Mouse (Mus musculus) cerebral cortex, adult 2 months (tissue): ENCODE data around the gene Cyp2d11.

Experiments
- WGBS: fragments of 180-500 bp; shearing (Covaris S2); methylation state at CpG from one replicate; pipeline ENCODE4 v1.1.7; 2018; 5-methylcytosine and 5-hydroxymethylcytosine counted together

Cyp2d11 gene

DNA sequence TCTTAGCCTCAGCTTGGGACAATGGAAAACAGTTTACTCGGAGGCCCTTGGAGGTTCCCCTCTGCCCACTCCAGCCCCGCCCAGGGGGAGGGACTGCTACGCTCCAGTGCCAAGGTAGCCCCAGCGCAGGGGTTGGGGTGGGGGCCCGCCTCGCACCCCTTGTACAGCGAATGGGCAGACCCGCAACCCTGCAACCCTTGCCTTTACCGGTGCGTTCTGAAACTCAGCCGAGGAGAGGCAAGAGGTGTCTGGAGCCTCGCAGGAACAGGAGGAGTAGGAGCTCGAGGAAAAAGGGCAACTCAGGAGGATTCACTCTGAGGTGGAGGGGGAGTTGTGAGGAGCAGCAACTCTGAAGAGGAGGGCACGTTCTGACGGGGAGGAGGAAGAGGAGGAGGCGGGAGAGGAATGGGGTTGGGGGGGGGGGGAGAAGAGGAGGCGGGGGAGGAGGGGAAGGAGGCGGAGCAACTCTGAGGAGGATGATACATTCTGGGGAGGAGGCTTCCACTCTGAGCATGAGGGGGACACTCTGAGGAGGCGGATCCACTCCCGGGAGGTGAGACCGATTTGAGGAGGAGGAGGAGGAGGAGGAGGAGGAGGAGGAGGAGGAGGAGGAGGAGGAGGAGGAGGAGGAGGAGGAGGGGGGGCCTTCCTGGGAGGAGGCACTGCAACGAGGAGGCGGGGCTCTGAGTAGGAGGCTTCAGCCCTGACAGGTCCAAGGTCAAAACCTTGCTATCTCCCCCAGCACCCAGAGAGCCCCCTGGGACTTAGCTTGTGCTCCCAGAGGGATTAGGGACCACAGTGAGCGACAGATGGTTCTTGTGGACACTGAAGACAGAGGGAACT lies 13.7 kb downstream of the Cyp2d11 start, which contains the start of gene Cyp2d22:
TSS of gene Cyp2d22 (minus strand) at position 390 of the 843 bp plus-strand sequence.
- WGBS, result 11% methylated on average over 19 of the region's 24 CpGs

DNA sequence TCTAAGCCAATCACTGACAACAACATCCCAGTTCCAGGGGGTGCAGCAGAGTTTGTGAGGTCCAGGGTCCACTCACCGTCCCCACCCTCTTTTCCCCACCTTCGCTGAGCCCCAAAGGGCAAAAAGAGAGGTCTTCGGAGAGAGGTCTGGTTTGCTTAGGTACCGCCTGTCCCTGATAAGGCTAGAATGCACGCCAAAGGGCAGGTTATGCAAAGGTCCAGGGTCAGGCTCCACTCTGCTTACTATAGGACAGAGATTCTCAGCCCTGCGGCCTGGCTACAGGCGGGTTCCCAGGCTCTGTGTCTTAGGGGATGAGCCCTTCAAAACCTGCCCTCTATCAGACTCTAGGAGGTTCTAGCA lies 14.3 kb downstream of the Cyp2d11 start:
- 66% methylated on average over 7 of the region's 7 CpGs for WGBS

DNA sequence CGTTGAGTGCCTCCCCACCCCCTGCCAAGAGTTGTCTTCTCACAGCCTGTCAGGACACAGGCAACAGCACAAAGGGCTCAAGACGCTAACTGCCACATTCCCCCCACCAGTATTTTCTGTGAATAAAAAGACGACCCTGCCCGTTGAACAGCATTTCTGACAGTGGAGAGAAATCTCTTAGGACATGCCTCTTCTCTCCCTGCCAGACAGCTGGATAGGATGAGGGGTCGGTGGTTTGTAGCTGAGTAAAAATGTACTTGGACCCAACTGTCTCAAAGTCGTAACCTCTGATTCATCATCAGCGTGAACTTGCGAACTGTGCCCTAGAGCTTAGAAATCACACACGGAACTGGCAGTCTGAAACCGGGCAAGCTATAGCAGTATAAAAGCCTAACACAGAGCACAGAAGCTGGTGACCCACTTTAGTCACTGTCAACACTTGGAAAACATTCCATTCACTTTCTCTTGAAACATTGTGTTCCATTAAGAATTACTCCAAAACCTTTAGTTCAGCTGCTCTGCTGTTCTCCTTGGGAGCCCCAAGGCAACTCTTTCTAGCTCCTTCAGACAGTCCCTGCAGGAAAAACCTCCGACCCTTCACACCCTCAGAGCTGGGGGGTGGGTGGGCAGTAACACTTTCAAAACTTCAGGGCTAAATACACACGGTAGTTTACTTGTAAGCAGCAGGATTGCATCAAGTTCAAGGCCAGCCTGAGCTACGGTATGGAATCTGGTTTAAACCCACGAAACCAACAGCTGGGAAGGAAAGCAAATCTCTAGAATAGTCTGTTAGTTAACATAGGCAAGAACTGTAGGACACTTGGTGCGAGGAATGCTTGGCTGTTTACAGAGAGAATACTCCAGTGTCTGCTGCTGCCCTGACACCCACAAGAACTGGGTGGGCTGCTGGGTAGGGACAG lies 15.3 kb downstream of the Cyp2d11 start:
- WGBS, result 56% methylated on average over 15 of the region's 15 CpGs

DNA sequence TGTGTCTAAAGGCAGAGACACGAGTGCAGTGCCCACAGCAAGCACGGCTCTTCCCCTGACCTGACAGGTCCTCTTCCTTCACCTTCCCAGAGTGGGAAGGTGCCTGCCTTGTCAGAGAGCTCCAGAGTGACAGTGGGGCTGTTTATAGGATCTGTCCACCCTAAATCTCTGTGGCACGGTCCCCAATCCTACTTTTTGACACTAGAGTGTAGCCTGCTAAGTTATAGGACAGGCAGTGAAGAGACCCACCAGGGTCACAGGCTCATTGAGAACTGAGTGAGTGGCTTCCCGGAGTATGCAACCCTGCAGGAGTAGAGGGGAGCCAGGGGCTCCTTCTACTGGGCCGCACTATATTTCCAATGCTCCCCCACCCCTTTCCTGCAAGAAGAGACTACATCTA lies 16.1 kb downstream of the Cyp2d11 start:
- 86% methylated on average over 5 of the region's 5 CpGs for WGBS

DNA sequence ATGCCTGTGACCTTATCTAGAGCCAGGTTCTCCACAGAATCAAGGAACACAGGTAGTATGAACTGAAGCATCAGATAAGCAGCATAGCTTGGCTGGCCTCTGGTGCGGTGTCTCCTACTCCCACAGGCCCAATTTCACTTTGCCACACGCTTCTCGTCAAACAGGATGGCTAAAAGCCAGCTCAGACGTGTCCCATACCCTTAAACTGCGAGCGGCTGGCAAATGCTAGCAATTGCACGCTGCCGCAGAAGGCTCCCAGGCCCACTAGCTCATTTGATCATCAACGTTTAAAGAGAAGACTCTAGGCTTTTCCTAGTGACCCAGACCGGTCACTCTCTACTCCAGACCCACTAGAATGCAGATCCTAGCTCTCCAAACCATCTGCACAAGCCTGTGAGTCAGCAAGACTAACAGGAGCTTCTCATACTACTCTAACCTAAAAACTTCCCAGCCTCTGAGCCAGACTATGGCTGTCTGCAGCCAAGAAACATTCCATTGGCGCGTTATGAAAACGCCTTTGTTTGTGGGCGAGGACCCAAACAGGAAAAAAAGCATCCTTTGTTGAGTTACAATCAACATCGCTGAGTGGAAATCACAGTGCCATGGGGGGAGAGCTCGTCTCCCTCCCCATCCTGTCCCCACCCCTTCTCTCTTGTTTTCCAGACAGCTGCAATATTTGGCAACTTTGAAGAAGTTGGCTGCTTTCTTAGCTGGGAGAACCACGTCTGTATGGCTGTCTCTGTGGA lies 17.3 kb downstream of the Cyp2d11 start:
- WGBS, result 43% methylated on average over 17 of the region's 17 CpGs

DNA sequence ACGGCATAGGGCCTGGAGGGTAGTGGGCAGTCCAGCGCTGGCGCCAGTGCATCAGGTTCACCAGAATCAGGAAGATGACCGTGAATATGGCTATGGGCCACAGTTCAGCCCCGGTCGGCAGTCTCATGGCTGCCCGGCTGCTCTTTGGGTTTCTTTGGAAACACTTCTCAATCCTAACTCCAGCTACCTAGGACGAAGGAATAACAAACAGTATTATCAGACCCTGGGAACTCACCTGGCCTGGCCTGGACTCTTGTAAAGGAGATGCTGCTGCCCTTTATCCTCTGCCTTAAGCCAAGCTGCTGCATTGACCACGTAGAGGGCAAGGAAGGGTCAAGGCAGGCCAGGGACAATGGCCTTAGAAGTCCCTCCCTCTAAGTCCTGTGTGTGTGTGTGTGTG lies 18.0 kb downstream of the Cyp2d11 start:
- WGBS, result 87% methylated on average over 9 of the region's 9 CpGs

DNA sequence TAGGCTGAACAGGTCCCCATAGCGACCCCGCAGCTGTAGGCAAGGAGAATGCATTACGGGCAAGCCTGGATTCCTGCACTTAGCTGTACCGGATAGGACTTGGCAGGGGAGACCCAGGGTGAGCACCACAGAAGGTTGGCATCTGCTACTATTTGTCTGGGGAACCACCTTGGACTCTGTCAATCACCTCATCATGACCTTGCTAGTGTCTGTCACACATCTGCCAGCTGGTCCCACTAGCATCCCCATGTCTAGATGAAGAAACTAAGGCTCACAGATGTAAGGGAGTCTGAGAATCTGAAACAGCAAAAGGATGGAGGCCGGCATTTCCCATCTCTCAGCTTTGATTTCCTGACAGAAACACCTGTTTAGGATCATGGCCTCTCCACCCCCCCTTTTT lies 19.4 kb downstream of the Cyp2d11 start:
- WGBS, result 89% methylated on average over 5 of the region's 5 CpGs

DNA sequence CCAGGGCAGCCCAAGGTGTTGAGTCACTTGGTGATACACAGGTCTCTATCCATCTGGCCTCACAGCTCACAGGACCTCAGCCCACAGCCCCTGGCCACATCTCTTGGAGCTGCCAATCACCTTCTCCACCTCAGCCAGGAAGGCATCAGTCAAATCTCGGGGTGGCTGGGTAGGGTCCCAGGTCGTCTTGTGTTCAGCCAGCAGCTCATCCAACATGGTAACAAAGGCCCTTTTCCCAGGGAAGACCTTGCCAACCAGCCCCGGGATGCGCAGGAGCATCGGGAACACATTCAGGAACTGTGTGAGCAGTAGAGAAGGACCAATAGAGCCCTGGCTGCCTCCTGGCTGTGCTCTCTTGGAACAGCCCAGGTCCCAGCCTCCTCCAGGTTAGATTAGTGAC lies 20.8 kb downstream of the Cyp2d11 start:
- WGBS, result 87% methylated on average over 5 of the region's 5 CpGs

DNA sequence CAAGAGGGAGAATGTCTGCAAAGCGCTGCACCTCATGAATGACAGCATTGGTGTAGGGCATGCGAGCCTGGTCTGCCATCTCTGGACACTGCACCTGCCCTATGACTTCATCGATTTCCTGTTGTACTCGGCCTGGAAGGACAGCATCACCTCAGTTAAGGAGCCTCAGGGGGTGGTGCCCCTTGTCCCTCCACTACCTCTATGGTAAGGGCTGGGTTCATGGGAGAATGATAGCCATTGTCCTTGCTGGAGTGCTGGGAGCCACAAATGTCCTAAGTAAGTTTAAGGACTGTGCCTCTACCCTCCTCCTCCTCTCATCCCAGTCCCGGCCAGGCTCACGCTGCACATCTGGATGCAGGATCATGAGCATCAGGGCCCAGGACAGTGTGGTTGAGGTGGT lies 21.4 kb downstream of the Cyp2d11 start:
- WGBS, result 93% methylated on average over 6 of the region's 6 CpGs

DNA sequence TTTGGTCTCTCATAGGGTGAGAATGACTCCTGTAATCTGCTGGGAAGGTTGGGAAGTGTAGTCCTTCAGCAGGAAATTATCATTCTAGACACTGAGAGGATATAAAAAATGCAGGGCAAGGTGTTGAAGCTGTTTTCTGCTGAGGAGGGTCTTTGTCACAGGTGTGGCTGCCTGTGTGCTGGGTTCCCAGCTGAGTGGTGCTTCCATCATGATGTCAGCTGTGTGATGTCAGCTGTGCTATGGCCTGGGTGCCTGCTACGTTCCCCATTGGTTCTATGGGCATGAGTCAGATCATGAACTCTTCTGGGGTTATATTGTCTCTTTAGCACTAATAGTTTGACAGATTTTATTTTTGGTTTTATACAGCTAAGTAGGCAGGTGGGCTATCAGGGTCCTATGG lies 25.0 kb downstream of the Cyp2d11 start:
- 91% methylated on average over 1 of the region's 1 CpGs for WGBS

DNA sequence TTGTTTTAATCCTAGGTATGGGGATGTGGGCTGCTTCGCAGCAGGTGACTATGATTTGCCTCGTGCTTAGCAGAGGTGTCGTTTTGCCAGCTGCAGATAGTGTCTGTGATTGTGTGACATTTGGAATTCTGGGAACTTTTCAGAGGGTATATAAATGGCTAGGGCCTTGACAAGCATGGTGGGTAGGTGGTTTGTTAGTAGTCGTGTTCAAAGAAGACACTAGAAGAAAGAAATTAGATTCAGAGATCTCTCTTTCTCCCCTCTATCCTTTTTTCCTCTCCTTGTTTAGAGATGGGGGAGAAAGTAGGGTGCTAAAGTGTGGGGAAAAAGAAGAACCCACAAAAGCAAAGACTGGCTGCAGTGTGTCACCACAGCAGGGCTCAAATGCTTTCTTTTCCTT lies 25.7 kb downstream of the Cyp2d11 start:
- 85% methylated on average over 4 of the region's 4 CpGs for WGBS

DNA sequence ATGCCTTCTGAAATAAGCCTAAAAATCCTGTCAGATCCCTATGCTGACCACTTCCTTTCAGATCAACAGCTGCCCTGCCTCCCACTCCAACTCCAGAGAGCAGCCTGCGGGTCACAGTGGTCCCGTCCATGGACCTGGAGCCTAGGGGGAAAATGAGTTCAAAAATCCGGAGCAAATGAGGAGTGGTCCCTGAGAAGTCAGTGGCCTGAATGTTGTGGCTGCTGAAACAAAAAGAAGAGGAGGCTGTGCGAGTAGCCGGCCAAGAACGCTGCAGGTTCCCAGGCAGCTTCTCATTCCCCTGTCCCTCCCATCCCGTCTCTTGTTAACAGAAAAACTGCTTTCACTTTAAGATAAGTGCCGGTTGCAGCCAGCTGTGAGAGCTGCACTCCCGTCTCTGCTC lies 29.3 kb downstream of the Cyp2d11 start:
- 58% methylated on average over 7 of the region's 9 CpGs for WGBS

DNA sequence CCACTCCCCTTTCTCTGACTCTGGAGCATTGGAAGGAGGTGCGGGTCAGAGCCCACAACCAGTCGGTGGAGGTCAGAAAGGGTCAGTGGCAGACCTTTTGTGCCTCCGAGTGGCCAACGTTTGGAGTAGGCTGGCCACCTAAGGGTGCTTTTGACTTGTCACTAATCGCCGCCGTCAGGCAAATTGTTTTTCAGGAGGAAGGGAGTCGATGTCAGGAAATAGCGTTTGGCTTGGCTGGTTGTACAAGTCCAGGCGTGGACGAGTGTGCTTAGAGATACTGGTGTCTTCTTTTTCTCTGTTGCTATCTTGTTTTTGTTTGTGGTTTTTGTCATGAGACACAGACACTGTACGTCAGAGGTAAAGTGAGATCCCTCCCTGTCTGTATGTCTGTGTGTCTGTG lies 30.0 kb downstream of the Cyp2d11 start:
- WGBS, result 74% methylated on average over 9 of the region's 12 CpGs

DNA sequence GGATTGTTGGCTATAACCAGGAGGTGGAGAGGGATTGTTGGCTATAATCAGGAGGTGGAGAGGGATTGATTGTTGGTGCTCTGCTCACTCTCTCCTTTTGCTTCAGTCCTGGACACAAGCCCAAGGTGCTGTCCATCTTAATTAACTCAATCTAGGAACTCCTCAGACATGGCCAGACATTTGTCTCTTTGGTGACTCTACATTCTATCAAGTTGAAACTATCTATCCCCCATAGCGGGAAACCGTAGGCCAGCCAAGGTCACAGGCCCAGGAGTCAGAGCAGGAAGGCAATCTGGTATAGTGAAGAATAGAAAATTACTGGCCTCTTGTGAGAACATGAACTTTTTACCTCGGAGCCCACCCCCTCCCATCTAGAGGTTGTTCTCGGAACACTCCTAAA lies 31.6 kb downstream of the Cyp2d11 start:
- 90% methylated on average over 4 of the region's 4 CpGs for WGBS

DNA sequence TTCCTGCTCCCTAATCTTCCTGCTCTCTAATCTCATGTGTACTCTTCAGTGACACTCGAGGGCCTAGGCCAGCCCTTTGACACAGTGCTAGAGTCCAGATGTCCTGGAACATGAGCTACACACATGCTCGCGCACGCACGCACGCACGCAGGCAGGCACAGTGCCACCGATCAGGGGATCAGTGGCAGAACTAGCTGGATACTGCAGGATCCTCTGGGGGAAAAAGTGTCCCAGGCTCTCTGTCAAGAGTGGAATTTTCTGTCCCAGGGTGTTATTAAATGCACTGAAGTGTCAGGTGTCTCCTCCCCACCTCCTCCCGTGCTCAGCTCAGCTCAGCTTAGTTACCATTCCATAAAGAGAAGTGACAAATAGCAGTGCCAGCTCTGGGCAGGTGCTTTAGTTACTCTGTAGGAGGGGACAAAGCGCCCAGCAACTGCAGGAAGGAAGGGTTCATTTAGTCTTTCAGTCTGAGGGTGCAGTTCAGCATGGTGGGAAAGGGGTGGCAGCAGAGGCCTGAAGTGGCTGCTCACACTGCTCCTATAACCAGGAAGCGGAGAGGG lies 32.3 kb downstream of the Cyp2d11 start:
- WGBS, result 81% methylated on average over 11 of the region's 11 CpGs

DNA sequence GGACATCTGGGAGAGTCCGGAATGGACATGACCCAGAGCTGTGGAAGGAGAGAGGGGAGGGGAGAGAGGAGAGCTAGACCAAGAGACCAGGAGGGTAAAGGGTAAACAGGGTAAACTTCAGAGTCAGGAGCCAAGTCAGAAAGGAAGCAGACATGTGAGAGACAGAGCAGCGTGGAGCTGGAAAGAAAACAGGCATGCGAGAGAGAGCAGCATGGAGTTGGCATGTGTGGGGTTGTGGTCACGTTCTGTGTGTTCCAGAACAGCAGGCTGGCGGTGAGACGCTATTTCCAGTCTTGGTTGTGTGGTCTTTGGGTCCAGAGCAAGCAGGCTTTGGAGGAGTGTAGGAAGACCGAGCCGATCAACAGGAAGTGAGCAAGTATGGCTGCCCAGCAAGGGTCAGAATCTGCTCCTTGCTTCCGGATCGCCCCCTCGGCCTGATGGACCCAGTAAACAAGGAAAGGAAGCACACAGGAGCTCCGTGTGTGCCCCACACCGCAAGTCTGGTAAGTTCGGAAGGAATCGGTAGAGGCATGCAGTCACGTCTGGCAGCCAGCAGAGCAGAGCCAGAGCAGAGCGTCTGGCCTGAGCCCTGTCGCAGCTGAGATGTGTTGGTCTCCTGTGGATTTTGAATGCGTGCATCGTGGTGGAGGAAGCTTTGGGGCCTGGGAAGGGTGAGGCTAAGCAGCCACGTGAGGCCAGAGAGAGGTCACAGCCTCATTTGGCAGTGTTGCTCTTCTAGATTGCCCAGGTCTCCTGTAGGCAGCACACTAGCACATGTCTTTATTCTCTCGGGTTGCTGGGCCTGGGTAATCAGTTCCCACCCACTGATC lies 35.2 kb downstream of the Cyp2d11 start:
- 70% methylated on average over 22 of the region's 22 CpGs for WGBS

DNA sequence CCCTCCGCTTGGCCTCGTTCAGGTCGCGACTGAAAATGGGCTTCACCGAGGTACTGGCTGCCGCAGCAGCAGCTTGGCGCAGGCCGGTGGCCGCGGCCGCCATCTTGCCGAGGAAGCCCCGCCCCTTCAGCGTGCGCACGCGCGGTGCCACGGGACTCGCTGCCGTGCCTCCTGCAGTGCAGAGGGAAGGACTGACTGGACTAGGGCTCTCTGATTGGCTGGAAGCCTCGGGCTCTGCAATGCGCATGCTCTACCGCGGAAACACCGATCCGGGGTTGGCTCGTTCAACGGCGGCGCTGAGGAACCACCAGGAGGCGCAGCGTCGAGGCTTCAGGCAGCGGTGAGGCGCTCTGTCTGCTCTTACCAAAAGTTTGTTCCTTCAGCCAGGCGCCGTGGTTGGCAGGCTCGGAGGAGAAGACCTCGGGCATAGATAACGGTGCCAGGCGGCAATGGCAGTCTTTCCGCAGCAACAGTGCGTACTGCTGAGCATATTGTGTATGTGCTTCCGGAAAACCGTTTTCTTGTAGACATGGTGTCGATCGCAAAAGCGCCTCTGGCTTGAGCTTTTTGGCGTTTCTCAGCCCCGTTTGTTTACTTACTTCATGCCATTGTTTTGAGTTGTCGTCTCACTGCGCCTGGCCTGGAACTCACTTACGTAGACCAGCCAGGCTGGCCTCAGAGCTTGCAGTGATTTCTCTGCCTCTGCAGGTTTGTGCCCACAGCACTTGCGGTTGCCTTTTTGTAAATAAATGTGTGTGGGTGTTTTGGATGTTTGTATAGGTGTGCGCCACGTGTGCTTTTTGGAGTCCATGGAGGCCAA lies 39.5 kb downstream of the Cyp2d11 start, which contains the start of gene Ndufa6:
TSS of gene Ndufa6 (minus strand) at position 197 of the 820 bp plus-strand sequence.
- WGBS, result 1% methylated on average over 57 of the region's 57 CpGs

DNA sequence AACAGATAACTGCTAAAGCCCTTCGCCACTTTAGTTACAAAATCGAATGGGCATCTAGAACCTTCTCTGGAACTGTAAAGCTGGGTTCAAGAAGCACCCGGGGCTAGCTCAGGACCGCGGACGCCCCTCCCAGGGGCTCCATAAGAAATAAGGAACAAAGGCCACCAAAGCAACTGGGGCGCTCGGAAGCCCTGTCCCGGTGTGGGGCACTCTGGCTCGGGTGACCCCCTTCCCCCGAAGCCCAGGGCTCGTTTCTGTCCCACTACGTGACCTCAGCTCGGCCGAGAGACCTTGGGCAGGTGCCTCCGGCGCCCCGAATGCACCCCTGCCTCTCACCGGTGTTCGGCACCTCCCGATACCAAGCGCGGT lies 40.1 kb downstream of the Cyp2d11 start:
- WGBS, result under 1% methylated on average over 23 of the region's 23 CpGs

DNA sequence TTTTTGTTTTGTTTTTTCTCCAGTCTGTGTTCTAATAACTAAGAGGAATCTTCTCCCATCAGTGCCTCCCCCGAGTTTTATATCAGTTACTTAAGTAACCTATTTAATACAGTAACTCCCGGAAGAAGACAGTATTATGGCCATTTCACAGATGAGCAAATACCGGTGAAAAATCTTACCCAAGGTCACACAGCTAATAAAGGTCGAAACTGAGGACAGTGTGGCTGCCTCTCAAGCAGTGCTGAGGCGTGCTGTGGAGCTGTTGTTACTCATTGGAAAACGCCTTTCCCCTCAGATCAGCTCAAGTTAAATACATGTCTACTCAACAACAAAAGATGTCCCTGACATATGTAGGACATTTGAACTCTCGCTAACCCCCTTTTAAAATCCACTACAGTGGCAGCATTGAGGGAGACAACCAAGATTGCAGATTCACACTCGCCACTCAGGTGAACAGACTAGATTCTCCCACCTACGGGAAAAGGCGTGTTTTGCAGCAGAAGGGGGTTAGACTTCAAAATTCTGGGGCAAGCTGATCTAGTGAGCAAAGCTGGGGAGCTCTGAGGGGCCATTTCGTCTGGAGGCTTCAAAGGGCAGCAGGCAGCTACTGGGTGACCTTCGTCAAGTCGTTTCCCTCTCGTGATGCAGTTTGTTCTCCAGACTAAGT lies 40.6 kb downstream of the Cyp2d11 start:
- 15% methylated on average over 14 of the region's 14 CpGs for WGBS
